Mouse (Mus musculus): Measurements from ENCODE around the gene Ndel1. TPM values are rescaled to one million over a fixed set of nuclear protein-coding genes. Genes with fewer than 3 reads are reported as not detected.

Ndel1 gene
- polyA plus RNA-seq, 1 experiment from 2014 or later, result 68.5 TPM

- no peaks in the 10 kb centered on the region for H3K36me3 ChIP-seq (ENCODE audit: control insufficient read depth, insufficient read depth, low read length)
- H3K9me3 ChIP-seq (ENCODE audit: control insufficient read depth, low read depth, low read length), result no peaks in the 10 kb centered on the region
- H3K4me2 ChIP-seq (replicated peaks; ENCODE audit: low read depth, low read length), result no peak within 1 kb of the TSS
- no peak within 1 kb of the TSS for H3K27ac ChIP-seq (ENCODE audit: low read length)
- no peaks in the 10 kb centered on the region for H3K4me1 ChIP-seq (ENCODE audit: control insufficient read depth, insufficient read depth, low read length)
- no peak within 1 kb of the TSS for H3K9ac ChIP-seq (replicated peaks; ENCODE audit: low read depth, low read length)
- ATAC-seq (ENCODE audit: insufficient number of reproducible peaks, insufficient read depth, low FRiP score, low read depth), result no peak
- H3K4me3 ChIP-seq (ENCODE audit: low read depth, low read length), result no peak within 1 kb of the TSS
- WGBS, result 33% methylated on average over 6 of the region's 6 CpGs
- no peaks in the 10 kb centered on the region for H3K27me3 ChIP-seq (ENCODE audit: control insufficient read depth, insufficient read depth, low read length)
Measured at GRCm38 (mm10) chr11:68888253-68888652, 16.6 kb upstream of the Ndel1 start, which contains the start of gene Rnf222. Gene Rnf222 (plus strand): TSS chr11:68888553.

- H3K4me2 ChIP-seq (replicated peaks; ENCODE audit: low read depth, low read length), result no peak overlapping the region
- no peaks in the 10 kb centered on the region for H3K27me3 ChIP-seq (ENCODE audit: control insufficient read depth, insufficient read depth, low read length)
- no peak overlapping the region for H3K9ac ChIP-seq (replicated peaks; ENCODE audit: low read depth, low read length)
- H3K27ac ChIP-seq (ENCODE audit: low read length), result no peak overlapping the region
- 81% methylated on average over 5 of the region's 5 CpGs for WGBS
- no peak overlapping the region for H3K4me3 ChIP-seq (ENCODE audit: low read depth, low read length)
- ATAC-seq (ENCODE audit: insufficient number of reproducible peaks, insufficient read depth, low FRiP score, low read depth), result no peak
- no peaks in the 10 kb centered on the region for H3K4me1 ChIP-seq (ENCODE audit: control insufficient read depth, insufficient read depth, low read length)
- H3K9me3 ChIP-seq (ENCODE audit: control insufficient read depth, low read depth, low read length), result no peaks in the 10 kb centered on the region
- no peaks in the 10 kb centered on the region for H3K36me3 ChIP-seq (ENCODE audit: control insufficient read depth, insufficient read depth, low read length)
Measured at GRCm38 (mm10) chr11:68886091-68886490, 14.4 kb upstream of the Ndel1 start.

DNA sequence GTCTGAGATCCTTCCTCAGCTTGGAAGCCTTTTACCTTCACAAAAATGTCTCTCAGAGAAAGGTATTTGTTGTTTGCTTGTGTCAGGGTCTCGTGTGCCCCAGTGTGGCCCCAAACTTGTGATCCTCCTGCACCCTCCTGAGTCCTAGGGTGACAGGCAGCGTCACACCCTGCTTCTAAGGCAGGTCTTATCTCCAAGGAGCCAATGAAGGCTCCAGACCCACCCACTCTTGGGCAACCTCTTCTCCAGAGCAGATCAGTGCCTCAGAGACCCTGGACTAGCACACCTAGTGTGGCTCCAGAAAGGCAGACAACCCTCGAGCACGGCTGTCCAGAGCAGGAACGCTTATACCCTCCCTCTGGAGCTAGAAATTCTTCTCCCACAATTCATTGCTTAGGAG lies 12.7 kb upstream of the Ndel1 start:
- no peaks in the 10 kb centered on the region for H3K4me1 ChIP-seq (ENCODE audit: control insufficient read depth, insufficient read depth, low read length)
- WGBS, result 67% methylated on average over 5 of the region's 5 CpGs
- no peaks in the 10 kb centered on the region for H3K36me3 ChIP-seq (ENCODE audit: control insufficient read depth, insufficient read depth, low read length)
- no peaks in the 10 kb centered on the region for H3K9me3 ChIP-seq (ENCODE audit: control insufficient read depth, low read depth, low read length)
- H3K9ac ChIP-seq (replicated peaks; ENCODE audit: low read depth, low read length), result no peak overlapping the region
- H3K4me3 ChIP-seq (ENCODE audit: low read depth, low read length), result no peak overlapping the region
- ATAC-seq (ENCODE audit: insufficient number of reproducible peaks, insufficient read depth, low FRiP score, low read depth), result no peak
- no peak overlapping the region for H3K4me2 ChIP-seq (replicated peaks; ENCODE audit: low read depth, low read length)
- H3K27me3 ChIP-seq (ENCODE audit: control insufficient read depth, insufficient read depth, low read length), result no peaks in the 10 kb centered on the region
- H3K27ac ChIP-seq (ENCODE audit: low read length), result no peak overlapping the region

GRCm38 (mm10) chr11:68883843-68884242 lies 12.2 kb upstream of the Ndel1 start:
- no peak for ATAC-seq (ENCODE audit: insufficient number of reproducible peaks, insufficient read depth, low FRiP score, low read depth)
- Histone ChIP-seq H3K36me3 (ENCODE audit: control insufficient read depth, insufficient read depth, low read length) (no peaks in the 10 kb centered on the region), H3K4me1 (ENCODE audit: control insufficient read depth, insufficient read depth, low read length) (no peaks in the 10 kb centered on the region), H3K27ac (ENCODE audit: low read length) (no peak overlapping the region), H3K9me3 (ENCODE audit: control insufficient read depth, low read depth, low read length) (no peaks in the 10 kb centered on the region), H3K27me3 (ENCODE audit: control insufficient read depth, insufficient read depth, low read length) (no peaks in the 10 kb centered on the region), H3K9ac (replicated peaks; ENCODE audit: low read depth, low read length) (no peak overlapping the region), H3K4me2 (replicated peaks; ENCODE audit: low read depth, low read length) (no peak overlapping the region), H3K4me3 (ENCODE audit: low read depth, low read length) (no peak overlapping the region)
- WGBS, result 83% methylated on average over 2 of the region's 2 CpGs

DNA sequence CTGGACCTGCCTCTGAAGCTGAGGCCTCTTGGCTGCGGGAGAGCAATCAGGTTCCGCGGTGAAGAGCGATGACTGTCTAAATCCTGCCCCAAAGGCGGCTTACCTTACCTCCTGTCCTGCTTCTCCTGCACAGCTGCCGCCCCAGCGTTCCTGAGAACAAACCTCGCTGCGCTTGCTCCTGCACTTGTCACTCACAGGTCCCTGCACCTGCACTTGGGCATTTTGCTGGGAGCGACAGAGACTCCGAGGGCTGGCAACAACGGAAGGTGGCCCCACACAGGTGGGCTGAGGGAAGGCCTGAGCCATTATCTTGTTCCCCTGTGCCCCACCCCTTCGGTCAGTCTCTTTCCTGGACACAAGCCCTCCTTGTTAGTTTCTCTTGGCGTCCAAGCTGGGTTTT lies 10.4 kb upstream of the Ndel1 start:
- Histone ChIP-seq H3K9me3 (ENCODE audit: control insufficient read depth, low read depth, low read length) (no peaks in the 10 kb centered on the region), H3K27me3 (ENCODE audit: control insufficient read depth, insufficient read depth, low read length) (no peaks in the 10 kb centered on the region), H3K9ac (replicated peaks; ENCODE audit: low read depth, low read length) (no peak overlapping the region), H3K27ac (ENCODE audit: low read length) (no peak overlapping the region), H3K36me3 (ENCODE audit: control insufficient read depth, insufficient read depth, low read length) (no peaks in the 10 kb centered on the region), H3K4me2 (replicated peaks; ENCODE audit: low read depth, low read length) (no peak overlapping the region), H3K4me1 (ENCODE audit: control insufficient read depth, insufficient read depth, low read length) (no peaks in the 10 kb centered on the region), H3K4me3 (ENCODE audit: low read depth, low read length) (no peak overlapping the region)
- no peak for ATAC-seq (ENCODE audit: insufficient number of reproducible peaks, insufficient read depth, low FRiP score, low read depth)
- 22% methylated on average over 14 of the region's 14 CpGs for WGBS

GRCm38 (mm10) chr11:68878811-68879210 lies 7.2 kb upstream of the Ndel1 start:
- H3K9me3 ChIP-seq (ENCODE audit: control insufficient read depth, low read depth, low read length), result no peaks in the 10 kb centered on the region
- 80% methylated on average over 5 of the region's 5 CpGs for WGBS
- no peaks in the 10 kb centered on the region for H3K27me3 ChIP-seq (ENCODE audit: control insufficient read depth, insufficient read depth, low read length)
- no peak overlapping the region for H3K9ac ChIP-seq (replicated peaks; ENCODE audit: low read depth, low read length)
- no peak for ATAC-seq (ENCODE audit: insufficient number of reproducible peaks, insufficient read depth, low FRiP score, low read depth)
- no peaks in the 10 kb centered on the region for H3K36me3 ChIP-seq (ENCODE audit: control insufficient read depth, insufficient read depth, low read length)
- no peak overlapping the region for H3K27ac ChIP-seq (ENCODE audit: low read length)
- no peak overlapping the region for H3K4me2 ChIP-seq (replicated peaks; ENCODE audit: low read depth, low read length)
- no peak overlapping the region for H3K4me3 ChIP-seq (ENCODE audit: low read depth, low read length)
- H3K4me1 ChIP-seq (ENCODE audit: control insufficient read depth, insufficient read depth, low read length), result 0 out of 2 replicates have a peak, but pooled peaks cover 3% of the 10 kb centered on the region

DNA sequence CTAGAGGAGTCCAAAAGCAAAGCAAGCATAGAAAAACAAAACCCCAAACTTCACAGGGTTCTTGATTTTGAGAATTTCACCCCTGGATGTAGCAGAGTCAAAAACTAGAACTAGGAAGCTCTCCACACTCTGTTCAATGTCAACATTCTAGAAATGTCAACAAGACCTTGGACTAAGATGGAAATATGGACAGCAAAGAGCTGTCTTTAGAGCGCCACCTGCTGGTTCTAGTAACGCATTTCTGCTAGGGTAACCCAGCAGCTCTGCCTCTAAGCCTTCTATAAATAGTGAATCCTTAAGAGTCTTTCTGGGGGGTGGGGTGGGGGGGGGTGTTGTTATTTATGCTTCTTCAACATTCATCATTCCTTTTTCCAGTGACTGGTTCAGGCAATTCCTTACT lies 3.2 kb upstream of the Ndel1 start:
- Histone ChIP-seq H3K9ac (replicated peaks; ENCODE audit: low read depth, low read length) (no peak overlapping the region), H3K4me1 (ENCODE audit: control insufficient read depth, insufficient read depth, low read length) (0 out of 2 replicates have a peak, but pooled peaks cover 3% of the 10 kb centered on the region), H3K4me2 (replicated peaks; ENCODE audit: low read depth, low read length) (no peak overlapping the region), H3K36me3 (ENCODE audit: control insufficient read depth, insufficient read depth, low read length) (no peaks in the 10 kb centered on the region), H3K4me3 (ENCODE audit: low read depth, low read length) (no peak overlapping the region), H3K27me3 (ENCODE audit: control insufficient read depth, insufficient read depth, low read length) (no peaks in the 10 kb centered on the region), H3K9me3 (ENCODE audit: control insufficient read depth, low read depth, low read length) (no peaks in the 10 kb centered on the region), H3K27ac (ENCODE audit: low read length) (no peak overlapping the region)
- ATAC-seq (ENCODE audit: insufficient number of reproducible peaks, insufficient read depth, low FRiP score, low read depth), result no peak
- WGBS, result 0% methylated on average over 2 of the region's 2 CpGs

- 0 out of 2 replicates have a peak, but pooled peaks cover 3% of the 10 kb centered on the region for H3K4me1 ChIP-seq (ENCODE audit: control insufficient read depth, insufficient read depth, low read length)
- 83% methylated on average over 9 of the region's 9 CpGs for whole genome bisulfite sequencing
- H3K4me3 ChIP-seq (ENCODE audit: low read depth, low read length), result no peak overlapping the region
- H3K36me3 ChIP-seq (ENCODE audit: control insufficient read depth, insufficient read depth, low read length), result no peaks in the 10 kb centered on the region
- no peak overlapping the region for H3K4me2 ChIP-seq (replicated peaks; ENCODE audit: low read depth, low read length)
- H3K9ac ChIP-seq (replicated peaks; ENCODE audit: low read depth, low read length), result no peak overlapping the region
- H3K9me3 ChIP-seq (ENCODE audit: control insufficient read depth, low read depth, low read length), result no peaks in the 10 kb centered on the region
- H3K27ac ChIP-seq (ENCODE audit: low read length), result no peak overlapping the region
- no peaks in the 10 kb centered on the region for H3K27me3 ChIP-seq (ENCODE audit: control insufficient read depth, insufficient read depth, low read length)
- ATAC-seq (ENCODE audit: insufficient number of reproducible peaks, insufficient read depth, low FRiP score, low read depth), result no peak
Measured at GRCm38 (mm10) chr11:68871277-68871676, 381 bp downstream of the Ndel1 start.

DNA sequence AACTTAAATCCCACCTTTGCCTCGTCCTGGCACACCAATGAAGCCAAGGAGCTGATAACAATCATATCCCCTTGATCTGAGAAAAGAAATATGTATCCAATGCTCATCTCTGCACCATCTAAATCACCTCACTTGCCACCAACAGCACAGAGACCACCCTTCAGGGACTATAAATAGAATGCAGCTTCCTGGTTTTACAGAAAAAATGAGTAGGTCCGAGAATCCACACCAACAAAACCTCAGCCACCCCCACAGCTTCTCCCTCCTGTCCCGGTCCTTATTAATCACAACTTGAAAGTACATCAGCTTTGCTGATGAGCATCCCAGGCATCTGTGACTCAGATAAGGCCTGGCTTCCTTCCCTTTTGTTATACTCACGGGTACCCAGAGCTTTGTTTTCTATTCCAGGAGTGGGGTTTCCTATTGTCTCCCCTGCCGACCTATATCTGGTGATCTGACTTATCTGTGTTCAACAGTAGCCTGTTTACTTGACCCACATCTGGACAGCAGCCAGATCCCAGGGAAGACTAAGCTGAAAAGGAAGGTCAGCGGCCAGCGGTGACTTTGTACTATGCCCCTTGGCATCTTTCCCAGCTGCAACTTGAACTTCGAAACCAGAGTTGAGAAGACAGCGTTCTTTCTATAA lies 7.0 kb downstream of the Ndel1 start:
- H3K36me3 ChIP-seq (ENCODE audit: control insufficient read depth, insufficient read depth, low read length), result no peaks in the 10 kb centered on the region
- H3K4me1 ChIP-seq (ENCODE audit: control insufficient read depth, insufficient read depth, low read length), result 0 out of 2 replicates have a peak, but pooled peaks cover 3% of the 10 kb centered on the region
- no peak overlapping the region for H3K27ac ChIP-seq (ENCODE audit: low read length)
- no peaks in the 10 kb centered on the region for H3K9me3 ChIP-seq (ENCODE audit: control insufficient read depth, low read depth, low read length)
- no peaks in the 10 kb centered on the region for H3K27me3 ChIP-seq (ENCODE audit: control insufficient read depth, insufficient read depth, low read length)
- H3K4me2 ChIP-seq (replicated peaks; ENCODE audit: low read depth, low read length), result no peak overlapping the region
- WGBS, result 34% methylated on average over 9 of the region's 9 CpGs
- no peak for ATAC-seq (ENCODE audit: insufficient number of reproducible peaks, insufficient read depth, low FRiP score, low read depth)
- H3K4me3 ChIP-seq (ENCODE audit: low read depth, low read length), result no peak overlapping the region
- no peak overlapping the region for H3K9ac ChIP-seq (replicated peaks; ENCODE audit: low read depth, low read length)
